Comparison of ENCODE assay signal across 8 mouse cellular contexts in the genomic region with DNA sequence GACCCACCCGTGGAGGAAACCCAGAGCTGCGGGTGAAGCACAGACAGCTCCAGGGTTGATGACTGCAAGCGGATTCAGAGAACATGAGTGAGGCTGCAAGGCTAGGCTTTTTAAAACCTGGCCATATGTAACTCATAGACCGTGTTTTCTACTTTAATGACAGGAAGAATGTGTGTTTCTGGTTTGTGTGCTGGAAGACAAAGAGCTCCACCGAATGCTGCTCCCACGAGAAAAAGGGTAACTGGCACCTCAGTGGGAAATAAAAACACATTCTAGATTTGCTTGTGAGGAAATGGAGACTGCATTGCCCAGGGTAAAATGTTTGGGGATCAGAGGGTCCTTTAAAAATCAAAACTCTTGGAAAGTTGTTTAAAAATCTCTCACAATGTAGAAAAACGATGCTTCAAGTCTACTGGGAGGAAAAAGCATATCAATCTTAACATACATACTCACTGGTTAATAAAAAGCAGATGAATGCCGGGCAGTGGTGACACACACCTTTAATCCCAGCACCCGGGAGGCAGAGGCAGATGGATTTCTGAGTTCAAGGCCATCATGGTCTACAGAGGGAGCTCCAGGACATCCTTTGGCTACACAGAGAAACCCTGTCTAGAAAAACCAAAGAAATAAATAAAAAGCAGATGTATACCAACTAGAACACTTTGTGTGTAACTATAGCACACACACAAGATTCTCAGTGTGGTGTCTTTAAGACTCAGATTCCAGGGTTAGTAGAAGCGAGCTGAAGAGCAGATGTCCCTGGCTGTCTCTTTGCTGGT. TPM values are rescaled to one million over a fixed set of nuclear protein-coding genes. Genes with fewer than 3 reads are reported as not detected.
A peak's percentile ranks its signal among the peaks of the same experiment; 100 is the strongest.
DNase-seq lines count a peak whose midpoint lies in the region; ATAC-seq and TF ChIP-seq lines count a peak whose summit lies in the region.

No protein-coding gene starts in this region.

- no peaks in the 10 kb centered on the region for H3K9me3 ChIP-seq in heart, embryonic 11.5 days (replicated peaks; ENCODE audit: control insufficient read depth, low read length)
- H3K9me3 ChIP-seq in forebrain, postnatal 0 days (ENCODE audit: low read length) = no peaks in the 10 kb centered on the region
- H3K9me3 ChIP-seq in limb, embryonic 13.5 days = no peaks in the 10 kb centered on the region
- no peaks in the 10 kb centered on the region for H3K9me3 ChIP-seq in stomach, embryonic 15.5 days

- WGBS in heart, embryonic 11.5 days (ENCODE audit: insufficient replicate concordance) = 12% methylated on average over 10 of the region's 10 CpGs
- WGBS in forebrain, postnatal 0 days = 9% methylated on average over 10 of the region's 10 CpGs
- 5% methylated on average over 10 of the region's 10 CpGs for WGBS in limb, embryonic 13.5 days
- 8% methylated on average over 10 of the region's 10 CpGs for WGBS in stomach, embryonic 15.5 days

- no peaks in the 10 kb centered on the region for H3K27me3 ChIP-seq in heart, embryonic 11.5 days (ENCODE audit: control insufficient read depth, insufficient read depth, low read length)
- H3K27me3 ChIP-seq in forebrain, postnatal 0 days (ENCODE audit: insufficient read depth, low read length) = no peaks in the 10 kb centered on the region
- no peaks in the 10 kb centered on the region for H3K27me3 ChIP-seq in limb, embryonic 13.5 days
- H3K27me3 ChIP-seq in stomach, embryonic 15.5 days (replicated peaks) = no peaks in the 10 kb centered on the region

- ATAC-seq in heart, embryonic 11.5 days (replicated peaks; ENCODE audit: insufficient number of reproducible peaks, low FRiP score, low TSS enrichment) = no peak
- no peak for ATAC-seq in forebrain, postnatal 0 days
- ATAC-seq in limb, embryonic 13.5 days (ENCODE audit: low FRiP score, low read depth) = no peak
- ATAC-seq in stomach, embryonic 15.5 days (ENCODE audit: insufficient read depth, low FRiP score, low read depth) = no peak
- no peak for ATAC-seq in erythroid progenitor cell, adult 5-6 weeks (replicated peaks; ENCODE audit: low FRiP score, poor library complexity, severe bottlenecking)

- DNase-seq in heart, postnatal 36 days = no peak
- peak; percentile 63 for DNase-seq in NIH3T3 (ENCODE audit: low read depth)
- DNase-seq in forebrain, postnatal 0 days = no peak
- DNase-seq in left cerebral cortex, postnatal 10 days (ENCODE audit: extremely low spot score in 1 of 2, low spot score in 2 of 2) = no peak

- TF ChIP-seq CTCF in forebrain, postnatal 0 days (IDR thresholded peaks at IDR 0.05; ENCODE audit: low read depth) = 0 out of 2 replicates have a peak, but pooled peaks have one; percentile 11

- intact Hi-C loops in heart, postnatal 36 days (cut with DNase I) = loop anchor here (2.0 kb wide), 1 partner anchor 153 kb away; the partner anchor contains the start of gene Wrb
- intact Hi-C loops in left cerebral cortex, postnatal 10 days (cut with DNase I) = no loop called here

- H3K27ac ChIP-seq in heart, embryonic 11.5 days (ENCODE audit: low read depth, low read length) = peak overlapping the region; percentile 23; the same call in 1 of the 2 replicates
- H3K27ac ChIP-seq in forebrain, postnatal 0 days (ENCODE audit: low read depth, low read length) = peak overlapping the region; percentile 85
- peak overlapping the region; percentile 91 for H3K27ac ChIP-seq in limb, embryonic 13.5 days
- peak overlapping the region; percentile 85 for H3K27ac ChIP-seq in stomach, embryonic 15.5 days

- peak overlapping the region; percentile 81 for H3K9ac ChIP-seq in heart, embryonic 11.5 days (ENCODE audit: low read depth, low read length)
- H3K9ac ChIP-seq in forebrain, postnatal 0 days = peak overlapping the region; percentile 72
- peak overlapping the region; percentile 78 for H3K9ac ChIP-seq in limb, embryonic 13.5 days
- H3K9ac ChIP-seq in stomach, embryonic 15.5 days = peak overlapping the region; percentile 62; the same call in 1 of the 2 replicates

- peak overlapping the region; percentile 77 for H3K4me3 ChIP-seq in heart, embryonic 11.5 days (ENCODE audit: low read depth, low read length)
- H3K4me3 ChIP-seq in forebrain, postnatal 0 days (ENCODE audit: low read depth, low read length) = peak overlapping the region; percentile 66
- peak overlapping the region; percentile 80 for H3K4me3 ChIP-seq in limb, embryonic 13.5 days
- H3K4me3 ChIP-seq in stomach, embryonic 15.5 days (replicated peaks) = peak overlapping the region; percentile 83

- H3K36me3 ChIP-seq in heart, embryonic 11.5 days (ENCODE audit: control insufficient read depth, insufficient read depth, low read length) = peaks cover 10% of the 10 kb centered on the region; the same call in 1 of the 2 replicates
- peaks cover 21% of the 10 kb centered on the region for H3K36me3 ChIP-seq in forebrain, postnatal 0 days (ENCODE audit: insufficient read depth)
- peaks cover 52% of the 10 kb centered on the region for H3K36me3 ChIP-seq in limb, embryonic 13.5 days
- peaks cover 11% of the 10 kb centered on the region for H3K36me3 ChIP-seq in stomach, embryonic 15.5 days

- peaks cover 8% of the 10 kb centered on the region for H3K4me1 ChIP-seq in heart, embryonic 11.5 days (ENCODE audit: control insufficient read depth, insufficient read depth, low read length)
- peaks cover 12% of the 10 kb centered on the region; the same call in 1 of the 2 replicates for H3K4me1 ChIP-seq in forebrain, postnatal 0 days (ENCODE audit: insufficient read depth)
- H3K4me1 ChIP-seq in limb, embryonic 13.5 days = peaks cover 19% of the 10 kb centered on the region
- peaks cover 6% of the 10 kb centered on the region; the same call in 1 of the 2 replicates for H3K4me1 ChIP-seq in stomach, embryonic 15.5 days

- H3K4me2 ChIP-seq in heart, embryonic 11.5 days = peak overlapping the region; percentile 77
- peak overlapping the region; percentile 69 for H3K4me2 ChIP-seq in forebrain, postnatal 0 days (ENCODE audit: low read depth)
- H3K4me2 ChIP-seq in limb, embryonic 13.5 days (replicated peaks) = peak overlapping the region; percentile 73
- H3K4me2 ChIP-seq in stomach, embryonic 15.5 days = peak overlapping the region; percentile 71

RNA-seq across cellular contexts. Expression of gene Psmg1, which starts 0.6 kb away (rescaled TPM):
- polyA plus RNA-seq in heart, embryonic 11.5 days (2014; fragmentation: Nextera tagmentation; extraction: Ambion mirVana) = 76.5 and 83.1 TPM in 2 replicates
- total RNA-seq in heart, postnatal 36 days (2021) = 10 to 100 TPM; 26.3 TPM
- total RNA-seq in forebrain, postnatal 0 days (2014; rRNA removed) = 35.2 and 49.2 TPM in 2 replicates
- polyA plus RNA-seq in forebrain, postnatal 0 days (2015; fragmentation: Nextera tagmentation; extraction: Ambion mirVana) = 54.0 and 59.1 TPM in 2 replicates
- polyA plus RNA-seq in limb, embryonic 13.5 days (2015; fragmentation: Nextera tagmentation; extraction: Ambion mirVana) = 87.1 and 95.2 TPM in 2 replicates
- polyA plus RNA-seq in stomach, embryonic 15.5 days (2015; fragmentation: Nextera tagmentation; extraction: Ambion mirVana) = 89.1 and 94.8 TPM in 2 replicates
- 6.5 and 8.0 TPM in 2 replicates for total RNA-seq in erythroid progenitor cell, adult 5-6 weeks (2015; ENCODE audit: low replicate concordance)
- total RNA-seq in erythroid progenitor cell, adult 5-6 weeks (2017; ENCODE audit: low replicate concordance) = 8.6 and 9.9 TPM in 2 replicates
- 10 to 100 TPM; 19.1 to 20.2 TPM for total RNA-seq in left cerebral cortex, postnatal 10 days (2021)

Comparison
In these comparisons a context has a peak if more than half of its experiments do, and no peak if none do; other contexts are left out.
1. H3K27ac ChIP-seq: peak in every context shown above with its lines; median percentile 91 in limb, embryonic 13.5 days; 85 in forebrain, postnatal 0 days; 85 in stomach, embryonic 15.5 days; 23 in heart, embryonic 11.5 days.